Mouse (Mus musculus): ENCODE results near the gene Tas1r2.

Gene Tas1r2

GRCm38 (mm10) chr4:139667632-139668031 is 14.3 kb downstream of the Tas1r2 start:
- ChIA-PET POLR2A (interaction anchor here in 1 of 4 experiments (0.6 kb wide), 1 partner anchor 431 kb away, joined by 3 read pairs; no protein-coding TSS in a partner anchor), CTCF (interaction anchor here (0.6 to 2.4 kb wide), 12 partner anchors 20 to 1240 kb away, joined by 3 to 10 read pairs (median 4); no protein-coding TSS in a partner anchor)

- ChIA-PET POLR2A (no interaction called here), CTCF (interaction anchor here (0.7 to 2.4 kb wide), 20 partner anchors 8 to 202 kb away, joined by 3 to 10 read pairs (median 4); partner anchors contain the start of genes Aldh4a1 (in 1 of the 4) and Gm21969 (in 1 of the 4))
Measured at GRCm38 (mm10) chr4:139669847-139670246, 16.5 kb downstream of the Tas1r2 start.

- ChIA-PET CTCF (no interaction called here), POLR2A (interaction anchor here in 1 of 4 experiments (0.6 kb wide), 1 partner anchor 1048 kb away, joined by 4 read pairs; no protein-coding TSS in a partner anchor)
Measured at GRCm38 (mm10) chr4:139675696-139676095, 22.4 kb downstream of the Tas1r2 start.

GRCm38 (mm10) chr4:139683728-139684638 is 30.6 kb downstream of the Tas1r2 start:
- CTCF ChIA-PET = interaction anchor here in 3 of 4 experiments (0.7 to 1.9 kb wide), 15 partner anchors 12 to 384 kb away, joined by 3 to 17 read pairs (median 4); no protein-coding TSS in a partner anchor
- POLR2A ChIA-PET = interaction anchor here in 1 of 4 experiments (1.0 kb wide), 1 partner anchor 67 kb away, joined by 3 read pairs; no protein-coding TSS in a partner anchor

GRCm38 (mm10) chr4:139684639-139685017 is 31.3 kb downstream of the Tas1r2 start:
- ChIA-PET CTCF (interaction anchor here (0.6 to 1.9 kb wide), 19 partner anchors 11 to 383 kb away, joined by 3 to 17 read pairs (median 4); no protein-coding TSS in a partner anchor), POLR2A (interaction anchor here in 1 of 4 experiments (1.0 kb wide), 1 partner anchor 68 kb away, joined by 3 read pairs; no protein-coding TSS in a partner anchor)

- POLR2A ChIA-PET = no interaction called here
Measured at GRCm38 (mm10) chr4:139688058-139688457, 34.7 kb downstream of the Tas1r2 start.

GRCm38 (mm10) chr4:139689627-139690269 is 36.4 kb downstream of the Tas1r2 start:
- POLR2A ChIA-PET = no interaction called here
- CTCF ChIA-PET = interaction anchor here in 2 of 4 experiments (0.7 to 0.8 kb wide), 2 partner anchors 163 to 655 kb away, joined by 3 read pairs; no protein-coding TSS in a partner anchor

More at GRCm38 (mm10) chr4:139688058-139688457, 34.7 kb downstream of the Tas1r2 start:
- CTCF ChIA-PET = no interaction called here

- CTCF ChIA-PET = interaction anchor here in 3 of 4 experiments (0.6 to 0.9 kb wide), 4 partner anchors 24 to 409 kb away, joined by 3 to 4 read pairs (median 4); no protein-coding TSS in a partner anchor
- POLR2A ChIA-PET = no interaction called here
Measured at GRCm38 (mm10) chr4:139693315-139693714, 40.0 kb downstream of the Tas1r2 start.

GRCm38 (mm10) chr4:139697755-139698154 is 44.4 kb downstream of the Tas1r2 start:
- POLR2A ChIA-PET = interaction anchor here in 2 of 4 experiments (0.5 to 1.1 kb wide), 4 partner anchors 37 to 196 kb away, joined by 3 to 4 read pairs (median 4); no protein-coding TSS in a partner anchor
- CTCF ChIA-PET = interaction anchor here in 1 of 4 experiments (0.6 to 1.3 kb wide), 4 partner anchors 13 to 1086 kb away, joined by 4 to 5 read pairs (median 4); no protein-coding TSS in a partner anchor

- POLR2A ChIA-PET = interaction anchor here in 1 of 4 experiments (0.7 kb wide), 1 partner anchor 15 kb away, joined by 8 read pairs; no protein-coding TSS in a partner anchor
- CTCF ChIA-PET = interaction anchor here in 3 of 4 experiments (0.7 to 1.3 kb wide), 5 partner anchors 14 to 173 kb away, joined by 4 to 10 read pairs (median 8); no protein-coding TSS in a partner anchor
Measured at GRCm38 (mm10) chr4:139698602-139699001, 45.3 kb downstream of the Tas1r2 start.

GRCm38 (mm10) chr4:139702914-139703313 is 49.6 kb downstream of the Tas1r2 start:
- CTCF ChIA-PET = interaction anchor here in 3 of 4 experiments (0.8 to 1.4 kb wide), 4 partner anchors 56 to 156 kb away, joined by 3 to 5 read pairs (median 3); no protein-coding TSS in a partner anchor

GRCm38 (mm10) chr4:139703468-139703867 is 50.1 kb downstream of the Tas1r2 start:
- POLR2A ChIA-PET = no interaction called here
- CTCF ChIA-PET = interaction anchor here in 2 of 4 experiments (0.8 to 1.4 kb wide), 2 partner anchors 57 to 149 kb away, joined by 3 to 5 read pairs; no protein-coding TSS in a partner anchor

More at GRCm38 (mm10) chr4:139702914-139703313, 49.6 kb downstream of the Tas1r2 start:
- POLR2A ChIA-PET = no interaction called here

GRCm38 (mm10) chr4:139705986-139706385 is 52.6 kb downstream of the Tas1r2 start:
- ChIA-PET CTCF (interaction anchor here in 2 of 4 experiments (0.9 to 1.3 kb wide), 2 partner anchors 95 to 166 kb away, joined by 3 read pairs; no protein-coding TSS in a partner anchor), POLR2A (no interaction called here)

GRCm38 (mm10) chr4:139710467-139711334 is 57.4 kb downstream of the Tas1r2 start:
- ChIA-PET POLR2A (interaction anchor here in 2 of 4 experiments (0.6 to 1.4 kb wide), 2 partner anchors 162 to 432 kb away, joined by 3 read pairs; no protein-coding TSS in a partner anchor), CTCF (interaction anchor here in 1 of 4 experiments (1.1 kb wide), 1 partner anchor 148 kb away, joined by 4 read pairs; no protein-coding TSS in a partner anchor)

GRCm38 (mm10) chr4:139715241-139715932 is 62.0 kb downstream of the Tas1r2 start:
- ChIA-PET CTCF (interaction anchor here in 1 of 4 experiments (0.6 to 1.0 kb wide), 2 partner anchors 9 to 400 kb away, joined by 3 read pairs; no protein-coding TSS in a partner anchor), POLR2A (interaction anchor here in 1 of 4 experiments (0.6 kb wide), 1 partner anchor 750 kb away, joined by 5 read pairs; no protein-coding TSS in a partner anchor)

- ChIA-PET CTCF (interaction anchor here in 1 of 4 experiments (0.5 kb wide), 1 partner anchor 831 kb away, joined by 6 read pairs; no protein-coding TSS in a partner anchor), POLR2A (interaction anchor here in 1 of 4 experiments (0.6 kb wide), 1 partner anchor 145 kb away, joined by 4 read pairs; no protein-coding TSS in a partner anchor)
Measured at GRCm38 (mm10) chr4:139716477-139717169, 63.3 kb downstream of the Tas1r2 start.

All from embryonic stem cell, embryonic (primary cell).